In the genomic region with DNA sequence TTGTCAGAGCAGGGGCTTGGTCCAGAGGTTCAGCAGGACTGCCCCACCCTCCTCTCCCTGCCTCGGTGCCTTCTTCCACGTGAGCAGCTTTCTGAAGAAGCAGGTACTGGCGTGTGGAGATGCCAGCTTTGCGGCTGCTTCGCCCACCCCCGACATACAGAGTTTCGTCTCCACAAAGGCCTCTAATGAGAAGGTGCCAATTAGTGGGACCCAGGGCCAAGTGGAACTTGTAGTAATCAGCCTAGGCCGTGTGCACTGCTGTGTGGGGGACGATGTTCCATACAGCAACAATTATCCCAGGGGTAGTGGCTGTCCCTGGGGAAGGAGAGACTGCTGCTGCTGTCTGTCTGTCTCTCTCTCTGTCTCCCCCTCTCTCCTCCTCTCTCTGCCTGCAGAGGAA, we compare ENCODE assay signal across 18 mouse cellular contexts.
"Had no signal": no experiment of that assay in that cellular context is flagged by ENCODE, and none has a peak within 500 bp of the region (broad histone marks: within the 10 kb centered on the region; RNA-seq: fewer than 3 reads in every experiment).

No protein-coding gene starts in this region.

- DNase-seq: liver, postnatal 0 days; lung, adult 2 months; lung, postnatal 14 days; lung, postnatal 36 days; right cerebral cortex, postnatal 14 days; thymus, adult 2 months; thymus, postnatal 25 days; thymus, postnatal 4 days had no signal

- H3K9me3 ChIP-seq: liver, embryonic 15.5 days; lung, embryonic 15.5 days; neural tube, embryonic 12.5 days; stomach, embryonic 15.5 days had no signal

- H3K9ac ChIP-seq: liver, embryonic 15.5 days; liver, postnatal 0 days; lung, embryonic 15.5 days; midbrain, embryonic 15.5 days; neural tube, embryonic 12.5 days; stomach, embryonic 15.5 days had no signal

- ATAC-seq: liver, postnatal 0 days; lung, postnatal 0 days; midbrain, embryonic 15.5 days had no signal

- H3K36me3 ChIP-seq: liver, embryonic 15.5 days; lung, embryonic 15.5 days; midbrain, embryonic 15.5 days; neural tube, embryonic 12.5 days; stomach, embryonic 15.5 days had no signal

- H3K4me2 ChIP-seq: liver, embryonic 15.5 days; lung, embryonic 15.5 days; midbrain, embryonic 11.5 days; midbrain, embryonic 15.5 days; neural tube, embryonic 12.5 days; stomach, embryonic 15.5 days had no signal

- H3K27me3 ChIP-seq: liver, embryonic 15.5 days; lung, embryonic 15.5 days; megakaryocyte, embryonic 14.5 days; midbrain, embryonic 15.5 days; neural tube, embryonic 12.5 days; stomach, embryonic 15.5 days had no signal

- H3K4me1 ChIP-seq: liver, embryonic 15.5 days; lung, embryonic 15.5 days; megakaryocyte, embryonic 14.5 days; neural tube, embryonic 12.5 days; stomach, embryonic 15.5 days had no signal

- H3K4me3 ChIP-seq: liver, embryonic 15.5 days; lung, embryonic 15.5 days; megakaryocyte, embryonic 14.5 days; midbrain, embryonic 15.5 days; neural tube, embryonic 12.5 days; stomach, embryonic 15.5 days had no signal

- H3K27ac ChIP-seq: liver, embryonic 15.5 days; lung, embryonic 15.5 days; macrophage; midbrain, embryonic 15.5 days; neural tube, embryonic 12.5 days; stomach, embryonic 15.5 days; stomach, postnatal 0 days had no signal
